Mouse (Mus musculus) neutrophil, adult 5-6 weeks (primary cell): ENCODE measurements at regions not wholly inside any gene's neighbourhood (a gene's known extent, or its start where the extent isn't known, plus 50 kb on each side); places are given as distances from the start of the nearest gene placed in this dataset.

ENCODE experiments used
- ATAC-seq: fragments of 151-379, 151-347 bp; 2 replicates; pipeline ENCODE4 v1.8.0; 2017; ENCODE audit warnings: mild to moderate bottlenecking, moderate TSS enrichment; ENCODE audit not compliant: insufficient number of reproducible peaks, poor library complexity, low FRiP score, severe bottlenecking; ENCODE audit errors: extremely low read depth

- ATAC-seq: no peak
Measured at GRCm38 (mm10) chr5:101063254-101063653, 217.7 kb downstream of the Gpat3 start.

GRCm38 (mm10) chr5:101051591-101051990, 206.1 kb downstream of the Gpat3 start:
- ATAC-seq: no peak

GRCm38 (mm10) chr5:101040488-101040887, 195.0 kb downstream of the Gpat3 start:
- no peak for ATAC-seq

- no peak for ATAC-seq
Measured at GRCm38 (mm10) chr5:101032968-101033367, 187.5 kb downstream of the Gpat3 start.

GRCm38 (mm10) chr5:101032147-101032900, 186.8 kb downstream of the Gpat3 start:
- ATAC-seq: no peak

GRCm38 (mm10) chr5:101024796-101025195, 179.3 kb downstream of the Gpat3 start:
- ATAC-seq: no peak

GRCm38 (mm10) chr5:101023784-101024183, 178.3 kb downstream of the Gpat3 start:
- no peak for ATAC-seq

- ATAC-seq: no peak
Measured at GRCm38 (mm10) chr5:101020784-101021183, 175.3 kb downstream of the Gpat3 start.

- no peak for ATAC-seq
Measured at GRCm38 (mm10) chr5:101013844-101014243, 168.3 kb downstream of the Gpat3 start.

GRCm38 (mm10) chr5:101005216-101005615, 159.7 kb downstream of the Gpat3 start:
- ATAC-seq: no peak

GRCm38 (mm10) chr5:101000436-101000835, 154.9 kb downstream of the Gpat3 start:
- ATAC-seq: no peak

GRCm38 (mm10) chr5:100992365-100992764, 146.9 kb downstream of the Gpat3 start:
- no peak for ATAC-seq

- no peak for ATAC-seq
Measured at GRCm38 (mm10) chr5:100991626-100992025, 146.1 kb downstream of the Gpat3 start.

- no peak for ATAC-seq
Measured at GRCm38 (mm10) chr5:100982573-100982936, 137.0 kb downstream of the Gpat3 start.

- ATAC-seq: no peak
Measured at GRCm38 (mm10) chr5:100981849-100982572, 136.5 kb downstream of the Gpat3 start.

GRCm38 (mm10) chr5:100976736-100977135, 131.2 kb downstream of the Gpat3 start:
- ATAC-seq: no peak

GRCm38 (mm10) chr5:100951210-100951609, 105.7 kb downstream of the Gpat3 start:
- ATAC-seq: no peak
